Mouse (Mus musculus): ENCODE data around the gene Zfp472. TPM values are rescaled to one million over a fixed set of nuclear protein-coding genes. Genes with fewer than 3 reads are reported as not detected.

Zfp472 gene
- polyA plus RNA-seq, 1 experiment, result 14.5 TPM

DNA sequence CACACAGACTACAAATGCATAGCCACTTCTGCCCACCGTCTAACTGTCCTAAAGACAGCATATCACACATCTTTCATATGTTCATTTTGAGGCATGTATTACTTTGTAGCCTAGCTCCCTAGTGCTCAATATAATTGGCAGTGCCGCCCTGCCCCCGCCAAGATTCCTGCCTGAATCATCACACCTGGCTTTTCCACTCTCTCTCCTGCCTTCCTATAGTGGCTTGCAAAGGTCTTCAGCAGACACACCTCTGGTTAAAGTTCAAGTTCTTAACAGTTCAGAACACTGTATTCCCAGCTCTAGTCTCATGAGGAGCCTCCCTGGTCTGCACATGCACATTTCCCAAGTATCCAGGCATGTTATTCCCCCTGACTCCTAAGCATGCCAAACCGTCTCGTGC, 37.8 kb upstream of the Zfp472 start:
- no peak for TF ChIP-seq EP300 (IDR thresholded peaks at IDR 0.05; ENCODE audit: insufficient read depth, low read depth, low read length)
- TF ChIP-seq POLR2A (IDR thresholded peaks at IDR 0.05; ENCODE audit: insufficient read depth, low read length), result no peak
- no peak for TF ChIP-seq CTCF (IDR thresholded peaks at IDR 0.05; ENCODE audit: low read depth, low read length)
- Histone ChIP-seq H3K36me3 (ENCODE audit: control insufficient read depth, insufficient read depth, low read length, poor library complexity, severe bottlenecking) (no peaks in the 10 kb centered on the region), H3K4me1 (ENCODE audit: control insufficient read depth, insufficient read depth, low read length) (no peaks in the 10 kb centered on the region), H3K27me3 (ENCODE audit: control insufficient read depth, insufficient read depth, low read length, poor library complexity, severe bottlenecking) (no peaks in the 10 kb centered on the region), H3K9ac (ENCODE audit: low read depth, poor library complexity, severe bottlenecking) (no peak overlapping the region), H3K9me3 (replicated peaks; ENCODE audit: control insufficient read depth, insufficient read depth, low read length, poor library complexity, severe bottlenecking) (no peaks in the 10 kb centered on the region), H3K27ac (ENCODE audit: insufficient read depth, low read length) (no peak overlapping the region), H3K4me3 (ENCODE audit: low read depth, low read length) (no peak overlapping the region)

DNA sequence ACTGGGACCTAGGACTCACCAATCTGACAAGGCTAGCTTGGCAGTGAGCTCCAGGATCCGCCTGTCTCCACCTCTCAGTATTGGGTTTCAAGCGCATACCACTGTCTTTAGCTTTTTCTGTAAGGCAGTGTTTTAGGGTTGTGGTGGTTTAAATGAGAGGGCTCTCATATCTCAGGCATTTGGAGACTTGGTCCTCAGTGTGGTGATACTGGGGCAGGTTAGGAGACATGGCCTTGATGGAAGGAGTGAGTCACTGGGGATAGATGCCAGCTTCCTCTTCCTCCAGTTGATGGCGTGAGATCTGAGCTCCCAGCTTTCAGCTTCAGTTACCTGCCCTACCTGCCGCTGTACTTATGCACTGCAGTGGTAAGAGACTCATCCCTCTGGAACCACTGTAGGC, 25.8 kb upstream of the Zfp472 start:
- Histone ChIP-seq H3K4me3 (ENCODE audit: low read depth, low read length) (no peak overlapping the region), H3K36me3 (ENCODE audit: control insufficient read depth, insufficient read depth, low read length, poor library complexity, severe bottlenecking) (no peaks in the 10 kb centered on the region), H3K9me3 (replicated peaks; ENCODE audit: control insufficient read depth, insufficient read depth, low read length, poor library complexity, severe bottlenecking) (no peaks in the 10 kb centered on the region), H3K27ac (ENCODE audit: insufficient read depth, low read length) (no peak overlapping the region), H3K9ac (ENCODE audit: low read depth, poor library complexity, severe bottlenecking) (no peak overlapping the region), H3K27me3 (ENCODE audit: control insufficient read depth, insufficient read depth, low read length, poor library complexity, severe bottlenecking) (no peaks in the 10 kb centered on the region; the same call in 1 of the 2 replicates), H3K4me1 (ENCODE audit: control insufficient read depth, insufficient read depth, low read length) (no peaks in the 10 kb centered on the region)
- no peak for TF ChIP-seq POLR2A (IDR thresholded peaks at IDR 0.05; ENCODE audit: insufficient read depth, low read length)
- no peak for TF ChIP-seq EP300 (IDR thresholded peaks at IDR 0.05; ENCODE audit: insufficient read depth, low read depth, low read length)
- no peak for TF ChIP-seq CTCF (IDR thresholded peaks at IDR 0.05; ENCODE audit: low read depth, low read length)

DNA sequence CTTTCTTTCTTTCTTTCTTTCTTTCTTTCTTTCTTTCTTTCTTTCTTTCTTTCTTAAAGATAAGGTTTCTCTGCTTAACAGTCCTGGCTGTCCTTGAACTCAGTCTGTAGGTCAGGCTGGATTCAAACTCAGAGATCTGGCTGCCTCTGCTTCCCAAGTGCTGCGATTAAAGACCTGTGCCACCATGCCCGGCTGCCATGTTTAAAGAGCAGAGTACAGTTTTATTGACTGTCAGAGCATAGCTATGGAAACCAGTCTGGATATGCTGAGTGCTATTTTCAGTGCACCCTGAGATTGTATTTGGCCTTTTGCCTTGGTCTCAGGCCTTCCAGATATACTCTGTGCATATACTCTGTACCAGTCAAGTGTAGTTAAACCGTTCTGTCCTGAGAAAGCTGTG, 22.0 kb upstream of the Zfp472 start:
- Histone ChIP-seq H3K27me3 (ENCODE audit: control insufficient read depth, insufficient read depth, low read length, poor library complexity, severe bottlenecking) (no peaks in the 10 kb centered on the region), H3K4me1 (ENCODE audit: control insufficient read depth, insufficient read depth, low read length) (no peaks in the 10 kb centered on the region), H3K4me3 (ENCODE audit: low read depth, low read length) (no peak overlapping the region), H3K9ac (ENCODE audit: low read depth, poor library complexity, severe bottlenecking) (no peak overlapping the region), H3K9me3 (replicated peaks; ENCODE audit: control insufficient read depth, insufficient read depth, low read length, poor library complexity, severe bottlenecking) (no peaks in the 10 kb centered on the region), H3K27ac (ENCODE audit: insufficient read depth, low read length) (no peak overlapping the region), H3K36me3 (ENCODE audit: control insufficient read depth, insufficient read depth, low read length, poor library complexity, severe bottlenecking) (no peaks in the 10 kb centered on the region)
- no peak for TF ChIP-seq CTCF (IDR thresholded peaks at IDR 0.05; ENCODE audit: low read depth, low read length)
- TF ChIP-seq POLR2A (IDR thresholded peaks at IDR 0.05; ENCODE audit: insufficient read depth, low read length), result no peak

DNA sequence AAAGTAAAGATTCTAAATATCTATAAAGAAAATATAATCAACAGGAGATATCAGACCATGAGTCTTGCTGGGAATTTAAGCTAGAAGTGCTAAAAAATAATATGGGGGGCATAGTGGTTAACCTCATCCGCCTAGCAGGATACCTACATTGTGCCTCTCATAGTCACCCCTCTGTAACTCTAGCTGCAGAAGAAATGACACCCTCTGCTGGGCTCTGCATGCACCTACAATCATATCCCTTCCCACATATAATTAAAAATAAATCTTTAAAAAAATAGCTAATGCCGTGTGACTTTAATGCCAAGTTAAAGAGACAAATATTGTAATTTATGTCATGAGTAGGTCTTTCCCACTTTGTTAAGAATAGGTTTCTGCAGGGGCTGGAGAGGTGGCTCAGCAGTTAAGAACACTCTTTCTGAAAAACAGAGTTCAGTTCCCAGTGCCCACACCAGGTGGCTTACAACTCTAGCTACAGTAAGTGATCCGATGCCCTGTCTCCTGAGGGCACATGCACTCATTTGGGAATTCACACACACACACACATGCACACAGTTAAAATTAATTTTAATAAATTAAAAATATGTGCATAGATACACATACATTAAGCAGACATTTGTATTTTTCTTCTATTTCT, 21.1 kb upstream of the Zfp472 start:
- Histone ChIP-seq H3K9me3 (replicated peaks; ENCODE audit: control insufficient read depth, insufficient read depth, low read length, poor library complexity, severe bottlenecking) (no peaks in the 10 kb centered on the region), H3K36me3 (ENCODE audit: control insufficient read depth, insufficient read depth, low read length, poor library complexity, severe bottlenecking) (no peaks in the 10 kb centered on the region), H3K4me3 (ENCODE audit: low read depth, low read length) (no peak overlapping the region), H3K27me3 (ENCODE audit: control insufficient read depth, insufficient read depth, low read length, poor library complexity, severe bottlenecking) (no peaks in the 10 kb centered on the region), H3K4me1 (ENCODE audit: control insufficient read depth, insufficient read depth, low read length) (no peaks in the 10 kb centered on the region), H3K27ac (ENCODE audit: insufficient read depth, low read length) (no peak overlapping the region), H3K9ac (ENCODE audit: low read depth, poor library complexity, severe bottlenecking) (no peak overlapping the region)
- TF ChIP-seq EP300 (IDR thresholded peaks at IDR 0.05; ENCODE audit: insufficient read depth, low read depth, low read length) (no peak), POLR2A (IDR thresholded peaks at IDR 0.05; ENCODE audit: insufficient read depth, low read length) (no peak), CTCF (IDR thresholded peaks at IDR 0.05; ENCODE audit: low read depth, low read length) (no peak)

DNA sequence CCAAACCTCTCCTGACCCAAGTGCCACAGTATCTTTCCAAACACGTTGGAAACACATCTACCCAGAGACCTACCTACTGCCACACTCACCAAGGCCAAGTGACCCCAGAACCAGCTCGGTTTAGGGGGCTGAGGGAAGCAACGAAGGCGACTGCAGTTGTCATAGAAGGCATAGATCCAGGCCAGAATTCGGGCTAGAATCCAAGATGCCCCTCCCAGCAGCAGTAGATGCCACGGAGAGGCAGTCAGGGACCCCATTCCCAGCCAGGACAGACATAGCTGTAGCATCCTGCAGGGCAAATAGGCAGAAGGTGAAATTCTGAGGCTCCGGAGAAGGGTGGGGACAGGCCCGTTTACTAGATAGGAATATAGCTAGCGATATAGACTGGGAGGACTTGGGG, 18.9 kb upstream of the Zfp472 start:
- Histone ChIP-seq H3K27me3 (ENCODE audit: control insufficient read depth, insufficient read depth, low read length, poor library complexity, severe bottlenecking) (no peaks in the 10 kb centered on the region), H3K27ac (ENCODE audit: insufficient read depth, low read length) (peak overlapping the region; percentile 59), H3K4me3 (ENCODE audit: low read depth, low read length) (peak overlapping the region; percentile 82), H3K4me1 (ENCODE audit: control insufficient read depth, insufficient read depth, low read length) (no peaks in the 10 kb centered on the region), H3K9ac (ENCODE audit: low read depth, poor library complexity, severe bottlenecking) (peak overlapping the region; percentile 57), H3K36me3 (ENCODE audit: control insufficient read depth, insufficient read depth, low read length, poor library complexity, severe bottlenecking) (no peaks in the 10 kb centered on the region), H3K9me3 (replicated peaks; ENCODE audit: control insufficient read depth, insufficient read depth, low read length, poor library complexity, severe bottlenecking) (no peaks in the 10 kb centered on the region)
- TF ChIP-seq POLR2A (IDR thresholded peaks at IDR 0.05; ENCODE audit: insufficient read depth, low read length) (no peak), CTCF (IDR thresholded peaks at IDR 0.05; ENCODE audit: low read depth, low read length) (no peak), EP300 (IDR thresholded peaks at IDR 0.05; ENCODE audit: insufficient read depth, low read depth, low read length) (no peak)

DNA sequence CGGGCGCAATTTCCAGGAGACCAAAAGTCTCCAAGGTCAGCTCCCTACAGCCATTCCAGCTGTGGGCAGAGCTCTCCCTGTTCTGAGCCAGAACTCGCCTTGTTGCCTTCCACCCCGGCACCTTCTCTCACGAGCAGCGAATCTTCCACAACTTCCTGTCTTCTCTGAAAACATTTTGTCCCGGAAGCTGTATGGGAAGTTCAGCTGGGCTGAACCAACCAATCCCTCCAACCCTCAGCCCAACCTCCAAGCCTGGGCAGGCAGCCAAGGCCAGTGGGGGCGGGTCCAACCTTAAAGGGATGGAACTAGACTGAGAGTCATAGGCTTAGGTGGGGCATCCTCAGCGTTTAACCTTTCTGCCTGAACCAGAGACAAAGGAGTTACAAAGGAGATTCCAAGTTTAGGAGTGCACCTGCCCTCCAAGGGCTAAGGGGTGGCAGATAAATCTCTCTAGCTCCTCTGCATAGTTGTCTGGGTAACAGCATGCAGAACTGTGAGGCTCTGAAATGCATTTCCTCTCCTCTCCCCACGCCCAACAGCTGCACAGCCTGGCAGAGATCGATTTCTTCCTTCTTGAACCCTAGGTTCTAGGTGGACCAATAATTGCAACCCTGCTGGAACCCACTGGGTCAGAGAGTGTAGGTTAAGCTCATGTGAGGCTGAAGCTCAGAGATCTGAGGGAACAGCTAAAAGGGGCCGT, 18.2 kb upstream of the Zfp472 start, which contains the start of gene Cyp4f13:
Gene Cyp4f13, minus strand, starts transcription at position 188 of the 700 bp plus-strand sequence.
- Histone ChIP-seq H3K27ac (ENCODE audit: insufficient read depth, low read length) (peak within 1 kb of the TSS; percentile 66), H3K4me3 (ENCODE audit: low read depth, low read length) (peak within 1 kb of the TSS; percentile 82), H3K9me3 (replicated peaks; ENCODE audit: control insufficient read depth, insufficient read depth, low read length, poor library complexity, severe bottlenecking) (no peaks in the 10 kb centered on the region), H3K9ac (ENCODE audit: low read depth, poor library complexity, severe bottlenecking) (peak within 1 kb of the TSS; percentile 57), H3K4me1 (ENCODE audit: control insufficient read depth, insufficient read depth, low read length) (no peaks in the 10 kb centered on the region), H3K27me3 (ENCODE audit: control insufficient read depth, insufficient read depth, low read length, poor library complexity, severe bottlenecking) (no peaks in the 10 kb centered on the region), H3K36me3 (ENCODE audit: control insufficient read depth, insufficient read depth, low read length, poor library complexity, severe bottlenecking) (no peaks in the 10 kb centered on the region)
- TF ChIP-seq EP300 (IDR thresholded peaks at IDR 0.05; ENCODE audit: insufficient read depth, low read depth, low read length) (0 out of 2 replicates have a peak, but pooled peaks have one; percentile 5), POLR2A (IDR thresholded peaks at IDR 0.05; ENCODE audit: insufficient read depth, low read length) (no peak)
